Mouse (Mus musculus) cerebellum, postnatal 36 days (tissue): ENCODE results near the gene Stab2.

ENCODE experiments used
- DNase-seq, 2 experiments: peaks; one replicate each; pipeline ENCODE4 v3.0.0; 2021 to 2022; ENCODE audit warnings: mixed read lengths in 2 of 2

Stab2 gene

GRCm38 (mm10) chr10:86824093-86824492 lies 183.7 kb downstream of the Stab2 start:
- DNase-seq: no peak

DNA sequence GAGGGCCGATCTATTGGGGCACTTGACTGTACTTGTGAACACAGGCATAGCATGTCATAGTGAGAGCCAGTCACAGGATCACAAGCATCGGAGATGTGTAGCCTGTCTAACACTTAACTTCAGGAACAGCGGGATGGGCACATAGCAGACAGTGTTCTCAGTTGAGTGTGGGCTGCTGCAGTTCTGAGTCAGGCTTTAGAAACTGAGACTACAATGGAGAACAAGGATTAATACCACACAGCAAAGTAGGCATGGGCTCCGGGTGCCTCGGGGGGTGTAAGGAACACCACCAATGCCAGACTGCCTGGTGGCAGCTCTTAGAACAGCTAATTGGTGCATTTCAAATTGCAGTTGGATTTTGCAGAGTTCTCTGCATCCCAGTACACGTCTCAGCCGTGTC lies 186.8 kb downstream of the Stab2 start:
- no peak for DNase-seq

DNA sequence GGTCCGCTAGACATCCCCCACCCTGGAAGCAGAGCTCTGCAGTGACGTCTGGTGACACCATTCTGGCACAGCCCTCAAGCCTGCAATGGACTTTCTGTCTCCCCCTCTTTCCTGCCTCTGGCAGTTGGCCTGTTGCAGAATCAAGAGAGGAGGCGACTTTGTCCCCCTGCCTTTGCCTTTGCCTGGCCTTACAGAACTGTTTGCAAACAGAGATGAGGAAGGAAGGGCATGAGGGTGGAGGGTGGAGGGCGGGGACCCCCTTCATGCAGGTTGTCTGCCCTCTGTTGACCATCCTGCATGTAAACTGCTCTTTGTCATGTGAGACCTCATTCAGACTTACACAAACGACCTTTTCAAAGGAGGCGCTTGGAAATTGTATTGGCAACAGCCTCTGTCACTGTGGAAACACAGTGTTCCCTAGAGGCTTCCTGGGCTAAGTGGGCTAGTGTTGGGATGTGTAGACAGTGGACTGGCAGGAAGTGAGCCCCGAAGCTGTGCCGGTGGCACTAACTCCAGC lies 188.1 kb downstream of the Stab2 start:
- no peak for DNase-seq

DNA sequence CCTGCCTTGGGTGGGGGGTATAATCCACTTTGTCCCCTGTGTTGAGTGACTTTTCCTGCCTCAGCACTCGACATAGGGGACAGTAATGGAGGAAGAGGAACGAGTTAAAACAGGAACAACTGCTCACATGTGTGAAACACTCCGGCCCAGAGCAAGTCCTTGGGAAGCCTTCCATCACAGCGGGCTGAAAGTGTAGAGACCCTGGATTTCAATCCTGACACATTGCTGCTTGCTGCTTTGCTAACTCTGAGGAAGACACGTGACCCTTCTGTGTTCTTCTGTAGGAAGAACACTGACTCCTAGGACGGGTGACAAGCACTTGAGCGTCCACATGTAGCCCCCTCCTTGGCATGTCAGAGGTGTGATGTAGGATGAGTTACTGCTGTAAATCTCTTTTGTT lies 192.7 kb downstream of the Stab2 start:
- DNase-seq: no peak

DNA sequence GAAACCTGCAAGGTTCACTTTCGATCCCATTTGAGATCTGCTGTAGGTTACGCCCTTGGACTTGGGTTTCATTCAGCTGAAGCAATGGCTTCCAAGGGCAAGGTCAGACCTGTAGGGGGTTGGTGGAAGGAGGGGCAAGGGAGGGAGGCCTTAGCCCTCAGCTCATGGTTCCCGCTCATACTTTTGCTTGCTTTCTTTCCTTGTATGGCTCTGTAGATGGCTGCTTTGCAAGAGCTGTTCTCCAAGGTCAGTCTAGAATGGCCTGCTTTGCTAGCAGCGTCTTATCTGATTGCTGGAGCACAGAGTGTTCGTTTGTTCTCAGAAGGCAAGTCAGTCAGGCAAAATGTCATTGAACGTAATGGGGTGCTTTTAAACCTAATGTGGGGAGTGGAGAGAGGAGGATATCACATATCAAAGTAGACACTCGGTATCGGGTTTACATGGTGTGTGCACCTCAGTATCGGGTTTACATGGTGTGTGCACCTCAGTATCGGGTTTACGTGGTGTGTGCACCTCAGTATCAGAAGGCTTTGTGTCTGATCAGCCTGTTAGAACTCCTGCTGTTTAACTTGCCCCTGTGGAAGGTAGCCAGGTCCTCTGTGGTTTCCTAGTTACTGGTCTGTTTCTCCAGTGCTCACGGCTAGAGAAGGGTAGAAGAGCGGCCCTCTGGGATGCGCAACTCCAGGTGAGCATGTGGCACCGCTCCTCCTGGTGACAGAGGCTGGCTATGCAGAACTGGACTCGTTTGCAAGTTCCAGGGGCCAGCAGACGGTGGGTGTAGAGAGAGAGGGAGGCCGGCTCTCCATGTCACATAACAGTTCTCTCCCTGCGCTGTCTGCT lies 193.3 kb downstream of the Stab2 start:
- DNase-seq: no peak

- DNase-seq: no peak
These were observed 197.2 kb downstream of the Stab2 start for GRCm38 (mm10) chr10:86810612-86811011.

DNA sequence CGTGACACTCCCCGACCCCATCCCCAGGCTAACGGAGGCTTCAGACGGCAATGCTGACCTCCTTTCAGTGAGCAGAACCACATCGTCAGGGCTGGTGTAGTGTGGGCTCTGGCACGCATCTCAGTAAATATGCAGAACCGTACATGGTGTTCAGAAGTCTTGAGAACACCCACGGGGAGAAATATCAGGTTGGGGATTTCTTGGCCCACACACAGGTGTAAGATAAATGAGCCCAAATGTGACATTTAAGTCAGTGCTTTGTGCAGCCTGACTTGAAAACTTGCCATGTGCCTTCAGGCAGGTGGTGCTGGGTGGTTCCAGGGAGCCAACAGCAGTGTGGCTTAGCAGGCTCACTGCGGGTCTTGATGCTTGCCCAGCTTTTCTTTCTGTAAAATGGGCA lies 197.8 kb downstream of the Stab2 start:
- peak in 1 of 2 experiments; percentile 33 for DNase-seq

DNA sequence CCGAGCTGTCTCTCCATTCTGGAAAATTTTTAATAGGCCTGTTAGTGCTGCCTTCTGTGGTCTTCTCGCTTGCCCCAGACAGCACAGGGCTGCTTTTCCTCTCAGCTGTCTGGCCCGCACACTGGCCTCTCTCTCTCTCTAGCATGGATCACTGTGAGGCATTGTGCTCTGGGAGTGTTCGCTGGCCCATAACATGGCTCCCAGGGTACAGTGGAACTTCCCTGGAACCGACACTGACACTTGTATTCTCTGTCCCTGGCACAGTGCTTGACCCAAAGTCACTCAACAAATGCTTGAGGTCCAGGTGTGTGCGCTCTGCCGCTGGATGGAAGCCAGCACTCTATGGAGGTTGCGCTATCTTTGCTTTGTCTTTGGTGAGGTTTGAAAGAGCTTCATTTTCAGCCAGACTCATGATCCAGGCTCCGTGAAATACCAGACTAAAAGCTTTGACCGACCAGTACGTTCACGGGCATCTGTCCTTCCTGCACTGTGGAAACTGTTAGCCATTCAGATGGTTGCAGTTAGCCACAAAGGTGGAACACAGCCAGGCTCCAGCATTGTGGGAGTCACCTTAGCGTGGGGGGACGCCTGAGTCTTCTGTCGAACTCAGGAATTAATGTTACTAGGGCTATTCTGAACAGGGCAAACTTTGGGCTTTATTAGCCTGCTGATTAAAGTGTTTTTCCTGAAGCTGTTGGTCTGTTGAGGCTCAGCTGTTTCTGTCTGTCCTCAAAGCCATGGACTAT lies 199.6 kb downstream of the Stab2 start:
- no peak for DNase-seq

DNA sequence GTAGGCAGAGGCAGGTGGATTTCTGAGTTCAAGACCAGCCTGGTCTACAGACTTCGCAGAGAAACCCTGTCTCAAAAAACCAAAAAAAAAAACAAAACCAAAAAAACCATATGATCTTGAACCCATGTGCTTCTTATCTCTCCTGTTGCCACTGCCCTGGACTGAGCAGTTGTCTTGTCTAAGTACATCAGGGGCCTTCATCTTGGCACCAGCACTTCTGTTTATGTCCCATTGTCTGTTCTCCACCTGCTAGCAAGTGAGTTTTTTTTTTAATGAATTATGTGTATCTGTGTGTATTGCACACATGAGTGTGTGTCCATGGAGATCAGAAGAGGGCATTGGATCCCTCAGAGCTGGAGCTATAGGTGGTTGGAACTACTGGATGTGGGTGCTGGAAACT lies 200.5 kb downstream of the Stab2 start:
- no peak for DNase-seq

DNA sequence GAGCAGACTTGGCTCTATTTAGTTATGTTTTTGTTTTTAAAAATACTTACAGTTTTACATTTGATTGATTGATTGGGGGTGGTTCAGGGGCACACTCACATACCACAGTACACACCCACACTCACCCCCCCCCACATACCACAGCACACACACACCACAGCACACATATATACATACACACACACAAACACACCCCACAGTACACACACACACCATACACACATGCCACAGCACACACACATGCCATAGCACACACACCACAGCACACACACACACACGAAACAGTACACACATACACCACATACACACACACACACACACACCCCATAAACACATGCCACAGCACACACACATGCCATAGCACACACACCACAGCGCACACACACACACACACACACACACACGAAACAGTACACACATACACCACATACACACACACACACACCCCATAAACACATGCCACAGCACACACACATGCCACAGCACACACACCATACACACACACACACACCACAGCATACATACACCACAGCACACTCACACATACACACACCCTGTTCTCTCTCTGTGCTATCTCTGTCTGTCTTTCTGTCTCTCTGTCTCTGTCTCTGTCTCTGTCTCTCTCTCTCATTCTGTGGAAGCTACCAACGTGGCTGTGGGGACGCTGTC lies 211.6 kb downstream of the Stab2 start:
- no peak for DNase-seq

GRCm38 (mm10) chr10:86794794-86795535 lies 212.9 kb downstream of the Stab2 start:
- DNase-seq: peak in 1 of 2 experiments; percentile 27

DNA sequence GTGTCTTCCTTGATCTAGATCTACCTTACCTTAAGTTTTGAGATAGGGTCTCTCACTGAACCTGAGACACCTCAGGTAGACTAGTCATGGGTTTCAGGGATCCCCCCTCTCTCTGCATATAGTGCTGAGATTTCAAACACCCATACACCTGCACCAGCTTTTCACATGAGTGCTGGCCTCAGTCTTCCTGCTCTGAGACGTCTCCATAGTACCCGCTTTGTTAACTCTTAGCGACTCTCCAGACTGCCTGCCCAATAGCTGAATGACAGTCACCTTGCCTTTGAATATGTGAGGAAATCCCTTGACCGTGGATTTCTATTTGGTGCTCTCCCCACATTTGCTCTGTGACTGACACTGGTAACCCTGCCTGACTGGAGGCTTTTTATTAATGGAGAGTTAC lies 213.6 kb downstream of the Stab2 start:
- DNase-seq: no peak

GRCm38 (mm10) chr10:86793509-86793951 lies 214.3 kb downstream of the Stab2 start:
- no peak for DNase-seq

DNA sequence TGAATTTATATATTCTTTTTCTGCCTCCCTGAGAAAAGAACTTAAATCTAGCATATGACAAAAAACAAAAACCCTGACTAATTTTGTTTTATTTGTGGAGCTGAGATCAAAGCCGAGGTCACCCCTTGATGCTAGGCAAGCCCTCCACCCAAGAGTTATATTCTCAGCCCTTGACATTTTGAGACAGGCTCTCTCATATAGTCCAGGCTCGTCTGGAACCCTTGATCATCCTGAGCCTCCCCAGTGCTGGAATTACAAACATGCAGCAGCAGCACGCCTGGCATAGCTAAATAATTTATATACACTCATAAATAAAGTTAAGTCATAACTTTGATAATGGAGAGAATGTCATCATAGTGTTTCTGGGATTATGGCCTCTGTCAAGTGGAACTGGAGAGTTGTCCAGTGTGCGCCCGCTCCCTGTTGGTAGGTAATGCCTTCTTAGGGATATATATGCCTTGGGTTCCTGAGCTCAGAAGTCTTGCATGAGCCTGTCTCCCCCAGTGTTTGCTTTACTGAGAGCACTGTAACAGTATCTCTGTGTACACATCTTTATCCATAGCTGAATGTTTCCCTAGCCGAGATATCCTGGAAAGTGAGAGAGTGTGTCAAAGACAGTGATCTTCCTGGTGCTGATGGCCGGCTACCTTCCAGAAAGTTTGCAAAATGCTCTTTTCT lies 216.2 kb downstream of the Stab2 start:
- DNase-seq: no peak
